Mouse (Mus musculus) adrenal gland, postnatal 14 days (tissue): ENCODE measurements around the gene Map3k3. TPM values are rescaled to one million over a fixed set of nuclear protein-coding genes. Genes with fewer than 3 reads are reported as not detected.

ENCODE experiments used
- DNase-seq: peaks from one replicate; pipeline ENCODE4 v3.0.0; 2021; ENCODE audit warnings: mixed read lengths
- long read RNA-seq, 2 experiments: library from polyadenylated mRNA; stranded (forward); transcript quantifications; one replicate each; pipeline ENCODE4 v2.0.0; 2021
- total RNA-seq: library from RNA; stranded (reverse); gene quantifications from 2 replicates; pipeline ENCODE4 v1.2.3, GENCODE M21; 2021

The Map3k3 gene
- 41.6 and 55.1 TPM in 2 replicates for total RNA-seq
- long read RNA-seq, experiment 1, transcript Map3k3-201 (16 exons, 3,450 nt), result major isoform, 10 of 11 reads
- long read RNA-seq, experiment 1, partial matches to known transcripts, result 0 of 11 reads
- long read RNA-seq, experiment 1, other reads (novel, unspliced or antisense), result 1 of 11 reads
- long read RNA-seq, experiment 2, transcript Map3k3-201 (16 exons, 3,450 nt), result major isoform, 10 of 14 reads
- long read RNA-seq, experiment 2, partial matches to known transcripts, result 1 of 14 reads
- long read RNA-seq, experiment 2, other reads (novel, unspliced or antisense), result 3 of 14 reads

DNA sequence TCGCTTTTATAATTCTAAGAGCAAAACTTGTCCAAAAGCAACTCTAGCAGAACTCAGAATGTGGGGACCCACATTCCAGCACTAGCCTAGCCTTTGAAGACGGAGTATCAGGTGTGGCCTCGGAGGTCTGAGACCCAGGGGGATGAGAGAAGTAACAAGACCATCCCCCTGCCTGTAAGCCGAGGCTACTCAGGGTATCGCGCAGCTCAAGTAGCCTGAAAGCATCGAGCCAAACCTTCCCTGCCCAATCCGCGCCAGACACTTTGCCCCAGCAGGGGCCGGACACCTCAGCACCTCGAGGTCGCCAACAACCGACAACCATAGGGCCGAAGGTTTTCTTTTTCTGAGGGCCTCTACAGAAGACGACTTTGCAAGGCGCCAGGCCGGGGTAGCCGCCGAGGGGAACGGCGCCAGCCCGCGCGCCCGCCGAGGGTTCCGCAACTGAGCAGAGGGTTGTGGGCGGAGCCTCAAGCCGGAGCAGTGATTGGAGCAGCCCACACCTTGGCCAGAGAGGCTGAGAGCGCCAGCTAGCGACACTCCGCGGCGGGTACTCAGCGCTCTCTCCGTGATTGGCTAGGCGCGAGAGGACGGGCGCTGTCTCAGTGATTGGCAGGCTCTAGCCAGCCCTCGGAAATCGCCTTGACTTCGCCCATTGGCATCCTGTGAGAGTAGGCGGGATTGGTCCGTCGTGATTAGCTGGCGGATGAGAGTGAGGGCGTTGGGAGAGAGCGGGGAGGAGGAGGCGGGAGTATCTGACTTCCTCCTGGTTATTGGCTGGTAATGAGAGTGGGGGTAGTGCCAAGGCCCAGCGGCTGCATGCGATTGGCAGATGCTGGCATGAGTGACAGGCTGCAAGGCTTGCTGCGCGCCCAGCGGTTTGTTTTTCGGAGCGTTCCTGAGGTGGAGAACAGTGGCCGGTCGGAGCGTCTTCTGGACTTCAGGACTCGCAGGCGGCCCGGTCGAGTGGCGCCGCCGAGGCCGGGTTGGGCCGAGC is at the start of gene Map3k3:
Gene Map3k3 (plus strand): TSS at position 906 of the 994 bp plus-strand sequence.
- DNase-seq, result peak; percentile 99

DNA sequence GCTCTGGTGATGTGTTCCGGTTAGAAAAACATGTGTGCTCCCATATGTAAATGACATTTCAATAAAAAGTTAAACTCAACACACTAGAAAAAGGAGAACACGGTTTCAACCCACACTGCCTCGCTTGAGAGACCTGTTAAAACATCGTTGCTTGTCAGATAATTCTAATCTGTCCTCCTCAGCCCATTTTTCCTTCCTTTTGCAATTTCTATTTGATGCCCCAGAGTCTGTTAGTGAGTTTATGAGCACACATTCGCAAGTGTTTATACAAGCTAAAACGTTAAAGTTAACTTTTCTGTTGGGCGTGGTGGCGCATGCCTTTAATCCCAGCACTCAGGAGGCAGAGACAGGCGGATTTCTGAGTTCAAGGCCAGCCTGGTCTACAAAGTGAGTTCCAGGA is 49.4 kb upstream of the Map3k3 start:
- DNase-seq, result no peak

DNA sequence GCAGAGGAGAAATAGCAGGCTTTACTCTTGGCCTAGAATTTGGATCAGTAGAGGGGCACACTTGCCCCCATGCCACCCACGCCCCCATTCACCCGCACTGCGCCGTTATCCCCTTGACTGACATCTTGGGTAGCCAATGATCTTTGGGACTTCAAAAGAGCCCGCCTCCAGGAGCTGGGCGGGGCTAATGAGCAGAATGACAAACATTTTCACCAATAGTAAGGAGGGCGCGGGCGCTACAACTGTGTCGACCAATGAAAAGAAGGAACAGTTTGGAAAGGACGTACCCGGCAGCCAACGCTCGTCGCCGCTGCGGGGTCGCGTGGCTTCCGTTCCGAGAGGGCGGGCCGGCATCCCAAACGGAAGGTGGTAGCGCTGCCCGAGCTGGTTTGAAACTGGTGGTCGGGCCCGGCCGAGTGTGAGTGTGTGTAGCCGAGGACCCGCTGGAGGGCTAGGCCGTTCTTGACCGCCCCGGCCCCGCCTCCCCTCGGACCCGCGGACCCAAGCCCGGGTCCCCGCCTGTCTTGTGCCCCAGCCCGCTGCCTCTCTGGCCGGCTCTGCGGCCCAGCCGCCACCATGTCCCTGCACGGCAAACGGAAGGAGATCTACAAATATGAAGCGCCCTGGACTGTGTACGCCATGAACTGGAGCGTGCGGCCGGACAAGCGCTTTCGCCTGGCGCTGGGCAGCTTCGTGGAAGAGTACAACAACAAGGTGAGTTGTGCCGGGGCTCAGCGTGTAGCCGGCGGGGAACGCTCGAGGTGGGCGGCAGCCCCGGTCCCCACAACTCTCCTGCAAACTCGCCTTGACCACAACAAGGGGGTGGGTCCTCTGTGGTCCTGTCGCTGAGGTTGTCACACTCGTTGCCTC is 47.6 kb upstream of the Map3k3 start, which contains the start of gene Dcaf7:
Gene Dcaf7 (plus strand): TSS at position 325 of the 870 bp plus-strand sequence.
- DNase-seq, result peak; percentile 97

DNA sequence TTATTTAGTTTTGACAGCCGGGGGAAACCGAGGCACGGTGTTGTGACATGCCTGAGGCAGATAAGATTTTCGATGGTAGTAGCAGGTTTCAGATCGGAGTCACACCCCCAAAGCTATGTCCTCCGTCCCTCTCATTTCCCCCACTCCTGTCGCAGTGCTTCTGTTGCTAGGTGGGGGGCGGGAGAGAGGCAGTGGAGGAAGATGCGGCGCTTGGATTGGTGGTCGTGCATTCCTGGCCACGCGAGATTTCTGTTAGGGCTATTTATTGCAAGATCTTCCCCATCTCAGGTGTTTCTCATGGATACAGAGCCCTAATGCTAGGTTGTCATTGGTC is 47.0 kb upstream of the Map3k3 start:
- DNase-seq, result peak; percentile 84

DNA sequence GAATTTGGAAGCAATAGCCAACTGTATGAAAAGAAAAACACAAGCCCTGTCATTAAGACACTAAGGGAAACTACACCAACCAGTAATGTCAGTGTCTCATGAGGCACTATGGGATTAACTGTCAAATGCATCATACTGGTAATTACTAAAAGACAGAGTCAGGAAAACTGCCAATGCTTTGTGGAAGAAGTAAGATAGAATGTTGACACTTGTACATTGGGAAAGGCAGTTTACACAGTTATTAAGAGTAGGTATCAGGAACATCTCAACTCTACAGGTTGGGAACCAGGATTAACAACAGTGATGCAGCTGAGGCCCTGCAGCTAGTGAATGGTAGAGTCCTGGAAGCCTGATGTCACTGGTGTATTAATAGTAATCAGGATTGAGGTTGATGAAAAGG is 40.1 kb upstream of the Map3k3 start:
- DNase-seq, result no peak

DNA sequence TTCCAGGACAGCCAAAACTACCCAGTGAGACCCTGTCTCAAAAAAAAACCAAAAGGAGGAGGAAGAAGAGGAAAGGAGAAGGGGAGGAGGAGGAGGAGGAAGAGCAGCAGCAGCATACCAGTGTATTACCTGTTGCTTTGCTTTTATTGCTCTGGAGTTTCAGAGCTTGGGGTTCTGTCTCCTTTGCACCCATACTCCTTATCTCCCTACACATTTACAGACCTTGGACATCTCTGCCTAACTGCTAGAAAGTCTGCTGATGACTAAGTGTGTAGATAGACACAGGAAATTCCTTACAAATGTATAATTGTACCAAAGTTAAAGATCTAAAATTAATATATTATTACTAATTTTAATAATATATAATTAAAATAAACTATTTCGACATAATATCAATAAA is 39.2 kb upstream of the Map3k3 start:
- DNase-seq, result no peak

DNA sequence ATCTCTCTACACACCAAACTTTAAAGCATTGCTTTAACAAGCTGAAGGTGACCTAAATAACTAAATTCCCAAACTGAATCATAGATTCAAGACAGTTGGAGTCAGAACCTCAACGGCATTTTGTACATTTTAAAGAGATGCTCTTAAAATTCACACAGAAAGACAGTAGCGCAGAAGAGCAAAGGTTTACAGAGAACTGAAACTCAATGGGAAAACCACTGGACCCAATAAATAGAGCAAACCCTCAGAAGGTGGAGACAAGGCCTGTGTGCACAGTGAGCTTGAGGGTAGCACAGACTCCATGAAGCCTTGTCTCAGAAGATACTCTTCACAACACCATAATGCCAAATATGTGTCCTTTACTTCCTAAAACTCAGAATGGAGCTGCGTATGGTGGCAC is 38.6 kb upstream of the Map3k3 start:
- DNase-seq, result no peak

DNA sequence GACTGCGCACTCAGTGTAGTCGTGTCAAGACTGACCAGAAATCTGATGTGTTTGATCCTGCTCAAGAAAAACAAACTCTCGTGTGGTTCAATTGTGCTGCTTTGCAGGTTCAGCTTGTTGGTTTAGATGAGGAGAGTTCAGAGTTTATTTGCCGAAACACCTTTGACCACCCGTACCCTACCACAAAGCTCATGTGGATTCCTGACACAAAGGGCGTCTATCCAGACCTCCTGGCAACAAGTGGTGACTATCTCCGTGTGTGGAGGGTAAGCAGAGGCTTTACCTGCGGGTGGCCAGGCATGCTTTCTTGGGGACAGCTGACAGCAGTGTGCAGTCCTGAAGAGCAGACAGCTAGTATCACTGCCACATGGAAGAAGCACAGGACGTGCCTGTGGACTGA is 37.8 kb upstream of the Map3k3 start:
- DNase-seq, result no peak

DNA sequence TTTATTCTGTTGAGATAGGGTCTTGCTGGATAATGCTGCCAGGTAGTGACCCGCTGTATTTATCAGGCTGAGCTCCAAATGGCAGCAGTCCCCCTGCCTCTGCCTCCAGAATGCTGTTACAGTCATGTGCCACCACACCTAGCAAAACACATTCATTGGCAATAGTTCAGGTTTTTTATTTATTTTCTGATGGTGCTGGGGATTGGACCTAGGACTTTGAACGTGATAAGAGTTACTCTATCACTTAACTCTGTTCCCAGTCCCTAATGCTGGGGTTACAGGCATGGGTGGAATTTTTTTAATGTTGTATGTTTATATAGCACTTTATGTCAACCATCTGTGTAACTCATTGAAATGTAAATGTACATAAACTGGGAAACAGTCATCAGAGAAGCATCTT is 30.5 kb upstream of the Map3k3 start:
- no peak for DNase-seq

DNA sequence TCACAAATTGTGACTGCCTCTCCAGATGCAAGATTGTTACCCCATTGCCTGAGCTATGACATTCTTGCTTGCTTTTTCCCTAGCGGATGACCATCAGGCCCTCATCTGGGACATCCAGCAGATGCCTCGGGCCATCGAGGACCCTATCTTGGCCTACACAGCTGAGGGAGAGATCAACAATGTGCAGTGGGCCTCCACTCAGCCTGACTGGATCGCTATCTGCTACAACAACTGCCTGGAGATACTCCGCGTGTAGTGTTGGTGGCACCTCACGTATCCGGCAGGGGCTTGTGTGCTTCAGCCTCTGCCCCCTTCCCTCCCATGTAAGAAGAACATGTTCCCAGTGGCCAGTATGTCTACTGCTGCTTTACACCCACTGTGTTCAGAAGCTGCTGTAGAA is 29.8 kb upstream of the Map3k3 start:
- DNase-seq, result no peak

DNA sequence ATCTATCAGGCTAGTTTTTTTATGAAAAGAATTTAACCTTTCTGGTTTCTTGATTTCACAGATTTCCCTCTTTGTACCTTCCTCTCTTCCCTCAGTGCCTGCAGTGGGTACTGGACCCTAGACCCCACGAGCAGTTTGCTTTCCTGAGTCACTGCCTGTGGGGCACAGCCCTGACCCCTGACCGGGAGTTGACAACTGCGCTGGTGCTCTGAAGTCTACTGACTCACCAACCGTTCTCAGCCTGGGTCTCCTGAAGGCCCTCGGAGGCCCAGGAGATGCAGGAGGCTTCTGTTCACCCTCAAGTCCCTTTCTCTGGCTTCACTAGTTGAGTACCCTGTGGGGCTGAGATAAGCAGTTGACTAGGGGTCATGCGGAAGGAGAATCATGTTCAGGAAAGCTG is 29.1 kb upstream of the Map3k3 start:
- peak; percentile 31 for DNase-seq

DNA sequence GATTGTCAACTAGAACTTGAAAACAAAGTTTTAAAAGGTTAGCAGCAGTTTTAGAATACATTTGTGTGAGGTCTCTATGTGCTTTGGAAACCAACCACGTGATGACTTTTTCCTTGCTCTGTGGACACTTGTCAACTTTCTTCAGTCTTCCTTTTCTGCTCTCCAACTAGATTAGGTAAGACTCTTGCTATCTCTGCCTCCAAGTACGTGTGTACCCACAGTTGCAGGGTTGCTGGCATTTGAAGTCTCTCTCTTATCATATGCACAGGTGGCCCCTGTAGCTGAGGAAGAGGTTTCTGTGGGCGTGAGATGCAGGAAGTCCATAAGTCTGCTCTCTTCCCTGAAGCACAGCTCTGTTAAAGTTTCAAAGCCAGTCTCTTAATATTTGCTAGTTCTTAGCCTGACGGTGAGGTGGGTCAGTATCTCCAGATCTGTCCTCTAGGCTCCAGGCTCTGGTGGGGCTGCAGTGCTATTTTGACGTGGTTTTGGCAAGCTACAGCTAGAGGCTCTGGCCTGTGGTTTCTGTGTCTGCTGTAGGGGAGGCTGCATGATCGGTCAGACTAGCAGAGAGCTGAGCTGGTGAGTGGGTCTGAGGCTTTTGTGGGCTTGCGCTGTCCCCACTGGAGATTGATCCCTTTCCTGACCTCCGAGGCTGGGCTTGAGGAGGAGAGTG is 27.5 kb upstream of the Map3k3 start:
- no peak for DNase-seq

DNA sequence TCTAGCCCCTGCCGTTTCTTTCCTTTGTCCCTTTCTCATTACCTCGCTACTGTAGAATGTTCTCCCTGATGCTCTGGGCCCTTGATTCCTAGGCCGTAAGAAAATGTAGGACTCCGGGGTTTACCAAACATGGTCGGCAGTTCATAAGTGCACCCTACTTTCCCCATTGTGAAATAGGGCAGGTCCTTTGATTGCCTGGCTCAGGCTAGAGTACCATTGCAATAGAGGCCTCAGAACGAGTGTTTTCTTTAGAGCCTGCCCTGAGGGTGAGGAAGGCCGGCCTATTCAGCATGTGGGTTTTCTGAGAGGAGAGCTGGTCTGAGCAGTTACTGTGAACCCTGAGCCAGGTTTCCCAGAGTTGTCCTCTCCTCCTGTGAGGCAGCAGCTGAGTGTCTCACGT is 26.4 kb upstream of the Map3k3 start:
- DNase-seq, result no peak

DNA sequence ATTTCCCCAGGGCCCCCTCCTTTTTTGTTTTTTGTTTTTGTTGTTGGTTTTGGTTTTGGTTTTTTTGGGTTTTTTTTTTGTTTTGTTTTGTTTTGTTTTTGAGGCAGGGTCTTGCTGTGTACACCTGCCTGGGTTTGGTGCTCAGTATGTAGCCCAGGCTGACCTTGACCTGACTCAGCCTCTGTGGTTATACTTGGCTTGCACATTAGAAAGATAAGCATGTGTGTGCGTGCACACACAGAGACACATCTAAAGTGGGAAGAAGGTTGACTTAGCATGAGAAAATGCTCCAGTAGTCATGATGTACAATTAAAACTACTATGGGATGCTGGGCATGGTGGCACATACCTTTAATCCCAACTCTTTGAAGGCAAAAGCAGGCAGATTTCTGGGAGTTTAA is 23.9 kb upstream of the Map3k3 start:
- no peak for DNase-seq

DNA sequence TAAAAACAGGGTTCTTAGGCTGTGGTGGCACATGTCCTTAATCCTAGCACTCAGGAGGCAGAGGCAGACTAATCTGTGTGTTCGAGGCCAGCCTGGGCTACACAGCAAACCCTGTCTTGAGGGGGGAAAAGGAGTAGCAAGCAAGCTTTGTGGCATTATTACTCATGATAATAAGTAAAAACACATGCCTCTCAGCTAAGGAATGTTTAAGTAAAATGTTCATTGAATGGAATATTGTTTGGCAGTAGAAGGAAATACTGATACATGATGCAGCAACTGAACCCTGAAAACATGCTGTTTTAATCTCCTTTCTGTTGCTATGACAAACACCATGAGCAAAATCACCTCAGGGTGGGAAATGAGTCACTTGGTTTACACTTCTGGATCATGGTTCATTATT is 23.1 kb upstream of the Map3k3 start:
- DNase-seq, result no peak

DNA sequence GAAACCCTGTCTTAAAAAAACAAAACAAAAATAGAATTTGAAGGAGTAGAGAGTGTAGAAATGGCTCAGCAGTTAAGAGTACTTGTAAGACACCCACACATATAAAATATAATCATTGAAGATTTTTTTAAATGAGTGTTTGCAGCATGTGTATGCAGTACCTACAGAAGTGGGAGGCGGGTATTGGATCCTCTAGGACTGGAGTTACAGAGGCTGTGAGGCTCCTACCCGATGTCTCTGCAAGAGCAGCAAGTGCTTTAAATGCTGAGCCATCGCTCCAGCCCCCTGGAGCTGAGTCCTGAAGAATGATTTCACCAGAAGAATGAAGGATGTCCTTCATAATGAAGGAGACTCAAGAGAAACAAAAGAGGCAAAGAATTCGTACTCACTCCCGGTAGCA is 20.7 kb upstream of the Map3k3 start:
- DNase-seq, result no peak

DNA sequence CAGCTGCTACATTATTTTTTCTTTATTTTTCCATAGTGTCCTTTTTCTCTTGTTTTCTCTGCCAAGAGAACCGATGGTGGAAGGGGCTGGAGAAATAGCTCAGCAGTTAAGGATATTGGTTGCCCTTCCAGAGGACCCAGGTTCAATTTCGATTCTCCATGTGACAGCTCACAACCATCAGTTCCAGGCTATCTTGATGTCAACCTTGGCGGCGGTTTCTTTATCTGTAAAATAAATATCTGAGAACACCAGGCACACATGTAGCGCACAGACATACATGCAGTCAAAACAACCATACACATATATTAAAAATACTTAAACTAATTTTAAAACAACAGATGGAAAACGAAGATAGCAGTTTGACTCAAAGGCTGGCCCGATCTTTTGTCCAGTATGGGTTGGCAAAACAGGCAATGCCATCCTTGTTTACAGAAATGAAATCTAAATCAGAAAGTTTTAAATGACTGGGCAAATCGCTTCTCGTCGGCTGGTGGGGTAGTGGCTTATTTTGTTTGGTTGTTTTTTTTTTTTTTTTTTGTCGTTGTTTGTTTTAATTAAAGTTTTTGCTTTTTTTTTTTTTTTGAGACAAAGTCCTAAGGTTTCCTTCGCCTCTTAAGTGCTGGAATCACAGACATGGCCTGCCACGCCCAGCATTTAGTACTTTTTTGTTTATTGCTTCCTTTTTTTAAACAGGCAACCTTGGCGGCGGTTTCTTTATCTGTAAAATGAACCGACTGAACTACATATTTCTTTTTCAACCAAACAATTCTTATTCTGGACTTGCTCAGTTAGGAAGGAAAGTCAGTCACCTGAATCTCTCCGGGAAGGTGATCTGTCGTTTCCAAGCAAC is 19.1 kb upstream of the Map3k3 start:
- no peak for DNase-seq

DNA sequence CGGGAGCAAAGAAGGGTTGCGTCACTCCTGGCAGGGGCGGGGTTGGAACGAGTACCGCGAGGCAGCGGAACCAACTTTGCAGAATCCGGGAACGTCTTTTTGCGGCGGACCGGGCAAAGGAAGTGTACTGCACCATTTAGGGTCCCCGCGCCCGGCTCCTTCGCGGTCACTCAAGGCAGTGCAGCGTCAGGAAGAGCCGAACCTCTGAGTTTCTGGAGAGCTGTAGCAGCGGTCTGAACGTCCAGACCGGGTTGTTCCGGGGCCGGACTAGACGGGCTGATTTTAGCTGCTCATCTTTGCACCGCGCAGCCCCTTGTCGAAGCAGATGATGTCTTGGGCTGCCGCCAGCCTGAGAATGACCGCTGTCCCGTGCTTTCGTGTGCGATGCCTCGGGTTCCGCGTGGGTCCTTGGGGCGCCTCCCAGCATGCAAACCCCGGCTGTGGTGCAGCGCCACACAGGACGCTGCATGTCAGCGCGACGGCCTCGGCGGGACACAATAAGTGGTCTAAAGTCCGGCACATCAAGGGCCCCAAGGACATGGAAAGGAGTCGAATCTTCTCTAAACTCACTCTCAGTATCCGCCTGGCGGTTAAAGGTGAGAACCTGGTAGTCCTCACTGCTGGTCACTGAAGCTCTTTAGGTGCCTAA is 18.4 kb upstream of the Map3k3 start, which contains the start of gene Taco1:
Gene Taco1 (plus strand): TSS at position 139 of the 649 bp plus-strand sequence.
- DNase-seq, result peak; percentile 97

DNA sequence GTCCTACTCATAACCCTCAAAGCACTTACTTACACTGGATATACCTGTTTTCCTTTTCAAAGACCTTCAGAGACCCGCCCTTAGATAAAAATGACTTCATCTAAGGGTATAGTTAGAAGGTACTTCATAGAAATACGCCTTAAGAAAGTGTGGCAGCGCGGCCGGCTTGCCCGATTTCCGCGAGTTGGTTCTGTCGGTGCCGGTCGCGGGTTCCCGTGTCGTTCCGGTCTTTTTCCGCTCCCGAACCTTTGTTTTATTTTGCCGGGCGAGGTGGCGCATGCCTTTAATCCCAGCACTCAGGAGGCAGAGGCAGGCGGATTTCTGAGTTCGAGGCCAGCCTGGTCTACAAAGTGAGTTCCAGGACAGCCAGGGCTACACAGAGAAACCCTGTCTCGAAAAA is 17.8 kb upstream of the Map3k3 start:
- peak; percentile 47 for DNase-seq

DNA sequence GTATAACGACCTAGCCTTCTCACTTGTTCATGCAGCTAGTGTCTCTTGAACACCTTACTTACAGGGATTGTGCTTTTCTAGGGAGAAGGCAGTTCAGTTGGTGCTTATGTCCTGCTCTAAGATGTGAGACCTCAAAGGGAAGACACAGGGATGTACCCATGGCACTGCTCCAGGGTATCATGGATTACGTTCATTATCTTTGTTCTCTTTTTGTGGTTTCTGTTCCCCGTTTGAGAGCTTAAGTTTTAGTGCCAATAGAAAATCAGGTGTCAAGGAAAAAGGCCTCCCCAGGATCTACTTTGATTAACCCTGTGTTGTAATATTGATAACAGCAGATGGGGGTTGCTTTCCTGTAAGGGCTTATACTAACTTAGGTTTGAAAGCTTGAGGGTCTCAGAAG is 10.6 kb upstream of the Map3k3 start:
- DNase-seq, result no peak
